Mouse (Mus musculus) thymus, adult 2 months (tissue): ENCODE measurements around the gene Phpt1. TPM values are rescaled to one million over a fixed set of nuclear protein-coding genes. Genes with fewer than 3 reads are reported as not detected.

Experiments used
- DNase-seq: peaks from one replicate; pipeline ENCODE4 v3.0.0; 2021
- H3K27ac ChIP-seq: fragments of 200-500 bp; 2 replicates; pipeline ENCODE4 v1.5.1; 2012; ENCODE audit warnings: low read length, control low read depth; ENCODE audit not compliant: control insufficient read depth, insufficient read depth
- H3K27me3 ChIP-seq: fragments of 200-500 bp; 2 replicates; pipeline ENCODE4 v1.6.1; 2012; ENCODE audit warnings: mild to moderate bottlenecking, low read length, moderate library complexity, mixed read lengths; ENCODE audit not compliant: control insufficient read depth, insufficient read depth
- H3K36me3 ChIP-seq: fragments of 200-500 bp; 2 replicates; pipeline ENCODE4 v1.6.1; 2012; ENCODE audit warnings: mild to moderate bottlenecking, low read length, moderate library complexity; ENCODE audit not compliant: control insufficient read depth, insufficient read depth
- H3K4me1 ChIP-seq: fragments of 200-500 bp; replicated peaks from 2 replicates; pipeline ENCODE4 v1.6.1; 2012; ENCODE audit warnings: low read length; ENCODE audit not compliant: control insufficient read depth, insufficient read depth
- H3K4me3 ChIP-seq: fragments of 200-500 bp; 2 replicates; pipeline ENCODE4 v1.5.1; 2012; ENCODE audit warnings: mild to moderate bottlenecking, low read length, control low read depth, moderate library complexity; ENCODE audit not compliant: control insufficient read depth, insufficient read depth
- CTCF ChIP-seq: fragments of 200-500 bp; IDR thresholded peaks from 2 replicates; pipeline ENCODE4 v1.5.1; 2012; ENCODE audit warnings: mild to moderate bottlenecking, control low read depth, low read length, moderate library complexity, borderline replicate concordance; ENCODE audit not compliant: control insufficient read depth, poor library complexity, insufficient read depth; ENCODE audit errors: extremely low read depth
- POLR2A ChIP-seq: fragments of 200-500 bp; IDR thresholded peaks from 2 replicates; pipeline ENCODE4 v1.6.1; 2012; ENCODE audit warnings: mild to moderate bottlenecking, low read length, control low read depth, moderate library complexity; ENCODE audit not compliant: control insufficient read depth, poor library complexity, insufficient read depth; ENCODE audit errors: extremely low read depth
- WGBS: fragments of 180-500 bp; shearing (Covaris S2); methylation state at CpG from one replicate; pipeline ENCODE4 v1.1.7; 2018; 5-methylcytosine and 5-hydroxymethylcytosine counted together
- polyA plus RNA-seq: library from polyadenylated mRNA; depleted of rRNA; stranded (reverse); fragments of >200 nt; gene quantifications from 2 replicates; pipeline ENCODE4 v1.2.3, GENCODE M21; 2012

Gene Phpt1
- polyA plus RNA-seq, 1 experiment: 94.7 TPM

- H3K4me1 ChIP-seq: peaks cover 45% of the 10 kb centered on the region
Measured at GRCm38 (mm10) chr2:25575432-25576027, 506 bp upstream of the Phpt1 start.

GRCm38 (mm10) chr2:25574136-25574535 is 888 bp downstream of the Phpt1 start:
- 24% methylated on average over 11 of the region's 11 CpGs for WGBS
- TF ChIP-seq POLR2A (no peak), CTCF (no peak)
- peaks cover 21% of the 10 kb centered on the region for H3K27me3 ChIP-seq
- H3K36me3 ChIP-seq: no peaks in the 10 kb centered on the region
- DNase-seq: peak; percentile 16
- no peak overlapping the region for H3K27ac ChIP-seq
- peaks cover 34% of the 10 kb centered on the region for H3K4me1 ChIP-seq
- H3K4me3 ChIP-seq: peak overlapping the region; percentile 80

More at GRCm38 (mm10) chr2:25575432-25576027, 506 bp upstream of the Phpt1 start:
- peaks cover 29% of the 10 kb centered on the region for H3K27me3 ChIP-seq
- no peak for TF ChIP-seq POLR2A
- no peak for TF ChIP-seq CTCF
- H3K4me3 ChIP-seq: peak overlapping the region; percentile 54
- WGBS: 20% methylated on average over 21 of the region's 21 CpGs
- DNase-seq: peak; percentile 61
- no peaks in the 10 kb centered on the region for H3K36me3 ChIP-seq
- H3K27ac ChIP-seq: peak overlapping the region; percentile 91

GRCm38 (mm10) chr2:25573068-25573467 is 2.0 kb downstream of the Phpt1 start:
- DNase-seq: no peak
- TF ChIP-seq CTCF (no peak), POLR2A (no peak)
- no peaks in the 10 kb centered on the region for H3K36me3 ChIP-seq
- peaks cover 27% of the 10 kb centered on the region for H3K4me1 ChIP-seq
- H3K27me3 ChIP-seq: peaks cover 11% of the 10 kb centered on the region; the same call in 1 of the 2 replicates
- no peak overlapping the region for H3K27ac ChIP-seq
- WGBS: 93% methylated on average over 2 of the region's 2 CpGs
- H3K4me3 ChIP-seq: no peak overlapping the region

- DNase-seq: no peak
- H3K36me3 ChIP-seq: no peaks in the 10 kb centered on the region
- 96% methylated on average over 4 of the region's 4 CpGs for WGBS
- no peak for TF ChIP-seq CTCF
- TF ChIP-seq POLR2A: no peak
- no peaks in the 10 kb centered on the region for H3K27me3 ChIP-seq
- H3K4me3 ChIP-seq: no peak overlapping the region
- no peak overlapping the region for H3K27ac ChIP-seq
- H3K4me1 ChIP-seq: peaks cover 16% of the 10 kb centered on the region
Measured at GRCm38 (mm10) chr2:25571221-25571620, 3.8 kb downstream of the Phpt1 start.

GRCm38 (mm10) chr2:25569323-25569722 is 5.7 kb downstream of the Phpt1 start:
- Histone ChIP-seq H3K27ac (no peak overlapping the region), H3K27me3 (no peaks in the 10 kb centered on the region), H3K4me3 (no peak overlapping the region), H3K4me1 (peaks cover 7% of the 10 kb centered on the region), H3K36me3 (peaks cover 5% of the 10 kb centered on the region)
- no peak for TF ChIP-seq CTCF
- no peak for TF ChIP-seq POLR2A
- 95% methylated on average over 3 of the region's 3 CpGs for WGBS
- DNase-seq: no peak

- H3K27me3 ChIP-seq: no peaks in the 10 kb centered on the region
- H3K4me1 ChIP-seq: no peaks in the 10 kb centered on the region; the same call in 1 of the 2 replicates
- H3K4me3 ChIP-seq: no peak overlapping the region
- H3K36me3 ChIP-seq: peaks cover 13% of the 10 kb centered on the region
- no peak for TF ChIP-seq POLR2A
- TF ChIP-seq CTCF: no peak
- WGBS: 93% methylated on average over 6 of the region's 6 CpGs
- no peak for DNase-seq
- no peak overlapping the region for H3K27ac ChIP-seq
Measured at GRCm38 (mm10) chr2:25568473-25569019, 6.5 kb downstream of the Phpt1 start.

- 95% methylated on average over 6 of the region's 6 CpGs for WGBS
- Histone ChIP-seq H3K27ac (no peak overlapping the region), H3K27me3 (no peaks in the 10 kb centered on the region), H3K4me3 (no peak overlapping the region), H3K4me1 (no peaks in the 10 kb centered on the region), H3K36me3 (peaks cover 32% of the 10 kb centered on the region)
- no peak for DNase-seq
- no peak for TF ChIP-seq POLR2A
- TF ChIP-seq CTCF: no peak
Measured at GRCm38 (mm10) chr2:25566558-25566957, 8.5 kb downstream of the Phpt1 start.
